Mouse (Mus musculus) G1E (cell line): Measurements from ENCODE around the gene Epn3.

Experiments used
- CTCF ChIP-seq: IDR thresholded peaks from 2 replicates; pipeline ENCODE4 v1.5.1; 2012; ENCODE audit warnings: low read depth, low read length, inconsistent platforms, mixed read lengths
- GATA1 ChIP-seq: IDR thresholded peaks from 2 replicates; pipeline ENCODE4 v1.6.1; 2012; ENCODE audit warnings: borderline replicate concordance, low read length, inconsistent platforms, mixed read lengths
- POLR2AphosphoS5 ChIP-seq: IDR thresholded peaks from 2 replicates; pipeline ENCODE4 v1.6.1; 2012; ENCODE audit warnings: low read depth, low read length, inconsistent platforms; ENCODE audit not compliant: insufficient replicate concordance
- TAL1 ChIP-seq: conservative IDR thresholded peaks from 2 replicates; pipeline ENCODE4 v1.6.1; 2012; ENCODE audit warnings: low read depth, low read length, inconsistent platforms, mixed read lengths

- TF ChIP-seq CTCF (no peak), GATA1 (no peak), POLR2AphosphoS5 (no peak), TAL1 (no peak)
Measured at GRCm38 (mm10) chr11:94491749-94492099, 8.1 kb downstream of the Epn3 start.
